Mouse (Mus musculus) cortical plate, adult 2 months (tissue): ENCODE measurements around the gene N4bp2l1.

Experiments
- CTCF ChIP-seq: fragments of 200-500 bp; IDR thresholded peaks from 2 replicates; pipeline ENCODE4 v1.5.1; 2011; ENCODE audit warnings: mild to moderate bottlenecking, control low read depth, low read length; ENCODE audit not compliant: insufficient read depth; ENCODE audit errors: extremely low read depth
- POLR2A ChIP-seq: fragments of 200-500 bp; IDR thresholded peaks from 2 replicates; pipeline ENCODE4 v1.6.1; 2011; ENCODE audit warnings: mild to moderate bottlenecking, low read length, control low read depth; ENCODE audit not compliant: insufficient read depth; ENCODE audit errors: extremely low read depth

DNA sequence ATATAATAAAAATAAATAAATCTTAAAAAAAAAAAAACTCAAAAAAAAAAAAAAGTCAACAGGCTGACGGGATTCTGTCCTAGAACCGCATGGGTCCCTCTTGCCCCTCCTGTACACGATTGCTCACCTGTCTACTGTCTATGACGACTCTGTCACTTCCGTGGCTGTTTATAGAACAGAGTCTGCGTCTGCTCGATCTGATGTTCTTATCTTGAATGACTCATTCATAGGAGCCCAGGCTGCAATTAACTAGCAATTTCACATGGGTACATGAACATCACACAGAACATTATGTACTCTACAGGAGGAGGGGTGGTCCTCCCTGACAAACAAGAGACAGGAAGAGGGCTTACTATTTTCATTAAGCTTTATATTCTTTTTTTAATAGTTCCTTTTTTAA lies 28.5 kb upstream of the N4bp2l1 start:
- no peak for TF ChIP-seq CTCF
- TF ChIP-seq POLR2A, result no peak
